Mouse (Mus musculus) midbrain, embryonic 14.5 days (tissue): Measurements from ENCODE around the gene Neu1. TPM values are rescaled to one million over a fixed set of nuclear protein-coding genes. Genes with fewer than 3 reads are reported as not detected.
"Not testable (repeated sequence)": the region's sequence is repeated elsewhere in the genome, so short reads cannot be mapped to it uniquely, and the experiment has no call there.

Source experiments
- ATAC-seq: fragments of 200-750 bp; cut with Nextera tagmentation; 2 replicates; pipeline ENCODE4 v1.8.0; 2017; ENCODE audit warnings: moderate number of reproducible peaks, moderate library complexity; ENCODE audit not compliant: low FRiP score, low TSS enrichment
- DNase-seq: peaks from one replicate; pipeline ENCODE4 v3.0.0-alpha.2; 2015
- H3K27ac ChIP-seq: fragments of 300-500 bp; sonication (generic); replicated peaks from 2 replicates; pipeline ENCODE4 v1.5.1; 2014; ENCODE audit warnings: mild to moderate bottlenecking, low read depth, low read length, moderate library complexity
- H3K27me3 ChIP-seq: fragments of 300-500 bp; sonication (generic); 2 replicates; pipeline ENCODE4 v1.6.1; 2014; ENCODE audit warnings: low read length, control low read depth, mixed read lengths; ENCODE audit not compliant: control insufficient read depth, insufficient read depth
- H3K36me3 ChIP-seq: fragments of 300-500 bp; sonication (generic); 2 replicates; pipeline ENCODE4 v1.6.1; 2014; ENCODE audit warnings: low read length, control low read depth; ENCODE audit not compliant: control insufficient read depth, insufficient read depth
- H3K4me1 ChIP-seq: fragments of 300-500 bp; sonication (generic); 2 replicates; pipeline ENCODE4 v1.6.1; 2014; ENCODE audit warnings: mild to moderate bottlenecking, antibody characterized with exemption, low read length, control low read depth; ENCODE audit not compliant: control insufficient read depth, insufficient read depth
- H3K4me2 ChIP-seq: fragments of 300-500 bp; sonication (generic); 2 replicates; pipeline ENCODE4 v1.6.1; 2014; ENCODE audit warnings: mild to moderate bottlenecking, low read length, moderate library complexity
- H3K4me3 ChIP-seq: fragments of 300-500 bp; sonication (generic); replicated peaks from 2 replicates; pipeline ENCODE4 v1.5.1; 2014; ENCODE audit warnings: low read depth, low read length
- H3K9ac ChIP-seq: fragments of 300-500 bp; sonication (generic); replicated peaks from 2 replicates; pipeline ENCODE4 v1.6.1; 2014; ENCODE audit warnings: mild to moderate bottlenecking, low read length, moderate library complexity
- H3K9me3 ChIP-seq: fragments of 300-500 bp; sonication (generic); 2 replicates; pipeline ENCODE4 v1.6.1; 2016; ENCODE audit warnings: low read length, control low read depth, mixed read lengths; ENCODE audit not compliant: control insufficient read depth
- WGBS: fragments of 180-500 bp; shearing (Covaris S2); extraction: QIAGEN DNeasy Blood & Tissue Kit; methylation state at CpG from one replicate; pipeline ENCODE4 v1.1.7; 2014; 5-methylcytosine and 5-hydroxymethylcytosine counted together
- polyA plus RNA-seq: library from polyadenylated mRNA; unstranded; fragments of >200 nt; fragmentation: Nextera tagmentation; extraction: Ambion mirVana; gene quantifications from 2 replicates; pipeline ENCODE4 v1.2.1, GENCODE M21; 2014

Gene Neu1
- polyA plus RNA-seq, 1 experiment from 2014 or later: 25.1 TPM

DNA sequence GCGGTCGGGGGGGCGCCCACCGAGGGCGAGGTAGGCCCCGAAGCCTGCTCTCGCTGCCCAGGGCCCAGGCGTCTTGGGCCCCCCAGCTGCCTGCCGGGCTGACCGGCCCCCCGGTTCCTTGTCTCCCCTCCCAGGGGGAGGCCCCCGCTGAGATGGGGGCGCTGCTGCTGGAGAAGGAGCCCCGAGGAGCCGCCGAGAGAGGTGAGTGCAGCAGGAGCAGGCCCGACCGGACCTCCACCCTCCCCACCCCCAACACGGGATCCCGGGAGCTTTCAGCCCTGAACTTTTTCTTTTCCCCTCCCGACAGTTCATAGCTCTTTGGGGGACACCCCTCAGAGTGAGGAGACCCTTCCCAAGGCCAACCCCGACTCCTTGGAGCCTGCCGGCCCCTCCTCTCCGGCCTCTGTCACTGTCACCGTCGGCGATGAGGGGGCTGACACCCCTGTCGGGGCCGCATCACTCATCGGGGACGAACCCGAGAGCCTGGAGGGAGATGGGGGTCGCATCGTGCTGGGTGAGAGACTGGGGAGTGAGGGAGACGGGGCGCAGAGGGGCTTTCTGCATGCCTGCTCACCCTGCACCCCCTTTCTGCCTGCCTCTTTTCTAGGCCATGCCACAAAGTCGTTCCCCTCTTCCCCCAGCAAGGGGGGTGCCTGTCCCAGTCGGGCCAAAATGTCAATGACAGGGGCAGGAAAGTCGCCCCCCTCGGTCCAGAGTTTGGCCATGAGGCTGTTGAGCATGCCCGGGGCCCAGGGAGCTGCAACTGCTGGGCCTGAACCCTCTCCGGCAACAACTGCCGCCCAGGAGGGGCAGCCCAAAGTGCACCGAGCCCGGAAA, 31.8 kb upstream of the Neu1 start:
- peak overlapping the region; percentile 98 for H3K27ac ChIP-seq
- peak overlapping the region; percentile 96 for H3K9ac ChIP-seq
- WGBS: under 1% methylated on average over 44 of the region's 45 CpGs
- H3K27me3 ChIP-seq: no peaks in the 10 kb centered on the region
- H3K9me3 ChIP-seq: no peaks in the 10 kb centered on the region
- peaks cover 36% of the 10 kb centered on the region for H3K36me3 ChIP-seq
- H3K4me3 ChIP-seq: peak overlapping the region; percentile 90
- H3K4me2 ChIP-seq: peak overlapping the region; percentile 97
- DNase-seq (peak; percentile 22), ATAC-seq (no peak)
- peaks cover 32% of the 10 kb centered on the region for H3K4me1 ChIP-seq

DNA sequence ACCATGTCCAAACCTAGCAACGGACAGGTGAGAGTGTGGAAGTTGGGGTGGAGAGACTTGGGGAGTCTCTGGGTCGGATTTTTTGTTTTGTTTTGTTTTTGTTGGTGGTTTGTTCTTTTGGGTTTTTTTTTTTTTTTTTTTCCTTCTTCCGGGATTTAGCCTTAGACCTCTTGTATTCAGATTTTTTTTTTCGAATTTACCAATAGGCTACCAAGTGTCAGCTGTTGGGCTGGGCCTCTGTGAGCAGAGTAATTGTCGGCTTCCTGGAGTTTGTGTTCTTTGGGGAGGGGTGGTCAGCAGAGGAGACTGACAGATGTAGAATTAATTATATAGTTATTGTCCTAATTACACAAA, 31.2 kb upstream of the Neu1 start:
- WGBS: 3% methylated on average over 5 of the region's 5 CpGs
- ATAC-seq: no peak
- Histone ChIP-seq H3K4me2 (peak overlapping the region; percentile 97), H3K4me3 (peak overlapping the region; percentile 90), H3K27ac (peak overlapping the region; percentile 98; the same call in 1 of the 2 replicates), H3K9ac (peak overlapping the region; percentile 96), H3K27me3 (no peaks in the 10 kb centered on the region), H3K36me3 (peaks cover 42% of the 10 kb centered on the region), H3K4me1 (peaks cover 32% of the 10 kb centered on the region), H3K9me3 (no peaks in the 10 kb centered on the region)
- DNase-seq: no peak

DNA sequence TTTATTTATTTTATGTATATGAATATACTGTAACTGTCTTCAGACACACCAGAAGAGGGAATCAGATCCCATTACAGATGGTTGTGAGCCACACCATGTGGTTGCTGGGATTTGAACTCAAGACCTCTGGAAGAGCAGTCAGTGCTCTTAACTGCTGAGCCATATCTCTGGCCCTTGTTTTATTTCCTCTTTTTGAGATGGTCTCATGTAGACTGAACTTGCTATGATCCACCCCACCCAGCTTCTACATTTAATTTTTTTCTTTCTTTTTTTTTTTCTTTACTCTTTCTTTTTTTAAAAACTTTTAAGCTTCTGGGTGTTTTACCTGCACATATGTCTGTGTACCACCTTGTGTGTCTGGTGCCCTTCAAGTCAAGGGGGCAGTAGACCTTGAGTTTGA, 30.2 kb upstream of the Neu1 start:
- H3K27ac ChIP-seq, H3K4me2 ChIP-seq, H3K27me3 ChIP-seq, H3K4me3 ChIP-seq, DNase-seq, H3K9me3 ChIP-seq, H3K9ac ChIP-seq, ATAC-seq: not testable (repeated sequence)
- peaks cover 50% of the 10 kb centered on the region for H3K36me3 ChIP-seq
- peaks cover 25% of the 10 kb centered on the region for H3K4me1 ChIP-seq

DNA sequence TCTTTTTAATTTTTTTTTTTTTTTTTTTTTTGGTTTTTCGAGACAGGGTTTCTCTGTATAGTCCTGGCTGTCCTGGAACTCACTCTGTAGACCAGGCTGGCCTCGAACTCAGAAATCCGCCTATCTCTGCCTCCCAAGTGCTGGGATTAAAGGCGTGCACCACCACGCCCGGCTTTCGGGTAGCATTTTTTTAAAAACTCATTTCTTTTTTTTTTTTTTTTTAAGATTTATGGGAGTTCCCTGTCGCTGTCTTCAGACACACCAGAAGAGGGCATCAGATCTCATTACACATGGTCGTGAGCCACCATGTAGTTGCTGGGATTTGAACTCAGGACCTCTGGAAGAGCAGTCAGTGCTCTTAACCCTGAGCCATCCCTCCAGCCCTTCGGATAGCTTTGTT, 29.1 kb upstream of the Neu1 start:
- not testable (repeated sequence) for H3K27ac ChIP-seq, ATAC-seq, H3K4me3 ChIP-seq, H3K9ac ChIP-seq, H3K9me3 ChIP-seq, H3K4me2 ChIP-seq, H3K27me3 ChIP-seq, DNase-seq
- peaks cover 13% of the 10 kb centered on the region for H3K4me1 ChIP-seq
- peaks cover 53% of the 10 kb centered on the region for H3K36me3 ChIP-seq
- WGBS: 96% methylated on average over 9 of the region's 10 CpGs

DNA sequence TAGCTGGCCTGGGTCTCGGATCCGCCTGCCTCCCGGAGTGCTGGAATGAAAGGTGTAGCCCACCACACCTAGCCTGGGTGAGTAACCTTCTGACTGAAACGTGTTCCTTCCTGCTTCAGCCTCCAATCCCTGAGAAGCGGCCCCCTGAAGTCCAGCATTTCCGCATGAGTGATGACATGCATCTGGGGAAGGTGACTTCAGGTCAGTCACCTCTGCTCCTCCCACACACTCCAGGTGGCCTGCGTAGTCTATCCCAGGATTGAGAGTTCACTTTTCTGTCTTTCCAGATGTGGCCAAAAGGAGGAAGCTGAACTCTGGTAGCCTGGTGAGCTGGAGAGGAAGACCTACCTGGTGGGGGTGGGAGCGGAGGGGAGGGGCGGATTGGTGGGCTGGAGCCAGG, 28.2 kb upstream of the Neu1 start:
- 92% methylated on average over 9 of the region's 9 CpGs for WGBS
- DNase-seq: no peak
- H3K27me3 ChIP-seq: no peaks in the 10 kb centered on the region

DNA sequence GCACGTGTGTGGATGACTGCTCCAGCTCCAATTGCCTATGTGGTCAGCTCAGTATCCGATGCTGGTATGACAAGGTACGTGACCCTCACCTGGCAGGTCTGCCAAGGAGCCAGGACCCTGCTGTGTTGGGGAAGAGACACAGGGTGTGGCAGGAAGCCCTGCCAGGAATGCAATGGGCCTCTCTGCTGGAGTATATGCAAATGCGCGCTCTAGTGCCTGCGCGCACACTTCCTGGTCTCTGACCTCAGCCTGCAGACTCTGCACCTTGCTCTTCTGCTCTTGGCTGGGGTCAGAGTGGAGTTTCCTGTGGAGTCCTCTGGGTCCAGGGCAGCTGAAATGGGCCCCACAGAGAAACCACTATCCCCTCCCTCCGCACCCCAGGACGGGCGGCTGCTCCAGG, 20.1 kb upstream of the Neu1 start:
- H3K4me3 ChIP-seq: no peak overlapping the region
- H3K9me3 ChIP-seq: no peaks in the 10 kb centered on the region
- H3K9ac ChIP-seq: no peak overlapping the region
- WGBS: 90% methylated on average over 10 of the region's 10 CpGs
- no peaks in the 10 kb centered on the region for H3K4me1 ChIP-seq
- ATAC-seq (no peak), DNase-seq (no peak)
- H3K4me2 ChIP-seq: no peak overlapping the region
- no peak overlapping the region for H3K27ac ChIP-seq
- H3K36me3 ChIP-seq: peaks cover 82% of the 10 kb centered on the region
- H3K27me3 ChIP-seq: no peaks in the 10 kb centered on the region

More for the DNA sequence above, 28.2 kb upstream of the Neu1 start:
- Histone ChIP-seq H3K9me3 (no peaks in the 10 kb centered on the region), H3K4me1 (peaks cover 7% of the 10 kb centered on the region), H3K9ac (no peak overlapping the region), H3K4me2 (no peak overlapping the region), H3K4me3 (no peak overlapping the region), H3K27ac (no peak overlapping the region), H3K36me3 (peaks cover 63% of the 10 kb centered on the region)
- ATAC-seq: no peak

DNA sequence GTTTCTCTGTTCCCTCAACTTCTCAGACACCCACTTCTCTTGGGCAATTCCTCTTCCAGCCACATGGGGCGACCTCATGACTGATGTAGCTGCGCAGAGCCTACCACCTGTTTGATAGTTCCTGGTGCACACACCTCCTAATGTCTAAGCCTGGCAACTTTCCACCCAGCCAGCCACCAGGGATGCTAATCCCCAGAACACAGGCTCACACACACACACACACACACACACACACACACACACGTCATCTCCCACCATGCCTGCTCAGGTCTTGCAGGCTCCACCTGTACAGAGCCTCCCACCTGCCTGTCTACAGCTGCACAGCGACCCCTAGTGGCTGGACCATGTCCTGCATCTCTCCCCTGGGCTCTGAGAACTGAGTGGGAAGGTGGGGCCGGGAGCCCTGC, 19.1 kb upstream of the Neu1 start:
- WGBS: 43% methylated on average over 5 of the region's 5 CpGs
- no peak overlapping the region for H3K4me2 ChIP-seq
- no peak overlapping the region for H3K27ac ChIP-seq
- H3K36me3 ChIP-seq: peaks cover 72% of the 10 kb centered on the region
- H3K4me1 ChIP-seq: no peaks in the 10 kb centered on the region
- peak; percentile 49; the same call in 1 of the 2 replicates for ATAC-seq
- no peaks in the 10 kb centered on the region for H3K27me3 ChIP-seq
- DNase-seq: peak; percentile 77
- H3K9me3 ChIP-seq: no peaks in the 10 kb centered on the region
- no peak overlapping the region for H3K4me3 ChIP-seq
- H3K9ac ChIP-seq: no peak overlapping the region

DNA sequence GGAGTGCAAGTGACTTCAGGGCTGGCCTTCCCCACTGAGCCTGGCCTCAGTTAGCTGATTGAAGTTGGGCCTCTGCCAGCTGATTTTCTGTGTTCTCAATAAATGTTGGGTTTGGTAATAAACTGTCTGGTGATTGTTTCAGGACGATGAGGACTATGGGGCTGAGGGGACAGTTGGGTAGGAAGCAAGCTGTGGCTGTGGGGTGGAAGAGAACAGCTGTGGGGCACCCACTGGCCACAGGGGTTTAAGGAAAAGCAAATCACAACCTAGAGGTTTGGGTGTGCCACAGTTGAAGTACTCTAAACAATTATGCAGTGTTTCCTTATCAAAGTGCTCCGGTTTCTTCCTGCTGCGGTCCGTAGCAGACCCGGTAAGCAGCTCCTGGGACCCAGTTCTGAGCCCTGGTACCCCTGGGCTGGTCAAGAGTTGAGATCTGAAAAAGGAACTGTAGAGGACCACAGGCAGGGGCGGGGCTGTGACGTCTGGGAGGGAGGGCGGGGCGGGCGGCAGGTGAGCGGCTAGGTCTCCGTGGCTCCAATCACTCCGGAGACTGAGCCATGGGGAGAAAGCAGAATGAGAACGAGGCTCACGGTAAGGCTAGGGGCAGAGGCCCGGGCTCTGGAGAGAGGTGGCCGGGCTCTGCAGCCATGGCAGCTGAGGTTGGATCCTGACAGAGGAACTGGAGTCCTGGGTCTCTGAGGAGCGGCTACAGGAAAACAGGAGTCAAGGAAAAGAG, 17.0 kb upstream of the Neu1 start, which contains the start of gene Slc44a4:
Gene Slc44a4, plus strand, starts transcription at position 537 of the 736 bp plus-strand sequence.
- Histone ChIP-seq H3K4me1 (no peaks in the 10 kb centered on the region), H3K4me3 (no peak within 1 kb of the TSS), H3K9ac (no peak within 1 kb of the TSS), H3K27me3 (no peaks in the 10 kb centered on the region), H3K9me3 (no peaks in the 10 kb centered on the region), H3K4me2 (no peak within 1 kb of the TSS), H3K27ac (no peak within 1 kb of the TSS), H3K36me3 (peaks cover 51% of the 10 kb centered on the region)
- DNase-seq (no peak), ATAC-seq (no peak)
- 41% methylated on average over 18 of the region's 18 CpGs for WGBS
